Mouse (Mus musculus) erythroblast, embryonic 14.5 days (primary cell): ENCODE measurements at regions not wholly inside any gene's neighbourhood (a gene's known extent, or its start where the extent isn't known, plus 50 kb on each side); places are given as distances from the start of the nearest gene placed in this dataset.

Experiments used
- GATA1 ChIP-seq: IDR thresholded peaks from 2 replicates; pipeline ENCODE4 v1.6.1; 2012; ENCODE audit warnings: low read length, inconsistent platforms, mixed read lengths
- TAL1 ChIP-seq: IDR thresholded peaks from 3 replicates; pipeline ENCODE4 v1.6.1; 2012; ENCODE audit warnings: low read length, inconsistent platforms, mixed read lengths

DNA sequence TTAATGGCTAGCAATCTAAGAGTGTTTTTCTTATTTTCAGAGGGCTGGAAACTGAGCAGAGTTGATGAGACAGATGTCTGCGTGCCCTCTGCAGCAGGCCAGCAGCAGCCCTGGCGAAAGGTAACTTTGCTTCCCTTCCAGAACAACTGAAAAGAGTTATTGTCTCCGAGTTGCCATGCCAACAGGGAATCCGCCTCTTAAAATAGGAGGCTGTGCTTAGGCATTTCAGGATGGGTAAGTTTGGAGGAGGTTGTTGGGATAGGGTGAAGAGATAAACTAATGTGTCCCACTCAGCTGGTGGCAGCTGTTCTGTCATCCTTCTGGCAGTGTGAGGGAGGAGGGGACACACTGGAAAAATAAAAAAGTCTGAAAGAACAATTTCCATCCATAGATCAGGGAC is 100.6 kb upstream of the Sertad2 start:
- TF ChIP-seq GATA1 (no peak), TAL1 (no peak)
